Mouse (Mus musculus) heart, embryonic 13.5 days (tissue): Measurements from ENCODE around the gene Gnb1l. TPM values are rescaled to one million over a fixed set of nuclear protein-coding genes. Genes with fewer than 3 reads are reported as not detected.

ENCODE experiments used
- ATAC-seq: fragments of 200-750 bp; cut with Nextera tagmentation; 2 replicates; pipeline ENCODE4 v1.8.0; 2017; ENCODE audit warnings: moderate TSS enrichment; ENCODE audit not compliant: insufficient number of reproducible peaks, low FRiP score, low TSS enrichment; ENCODE audit errors: extremely low read depth
- H3K27ac ChIP-seq: fragments of 300-500 bp; sonication (generic); replicated peaks from 2 replicates; pipeline ENCODE4 v1.5.1; 2015; ENCODE audit warnings: moderate library complexity, mild to moderate bottlenecking, inconsistent platforms
- H3K27me3 ChIP-seq: fragments of 300-500 bp; sonication (generic); replicated peaks from 2 replicates; pipeline ENCODE4 v1.6.1; 2015; ENCODE audit warnings: mild to moderate bottlenecking, inconsistent platforms
- H3K36me3 ChIP-seq: fragments of 300-500 bp; sonication (generic); 2 replicates; pipeline ENCODE4 v1.6.1; 2015; ENCODE audit warnings: mild to moderate bottlenecking, inconsistent platforms
- H3K4me1 ChIP-seq: fragments of 300-500 bp; sonication (generic); 2 replicates; pipeline ENCODE4 v1.6.1; 2015; ENCODE audit warnings: inconsistent platforms
- H3K4me2 ChIP-seq: fragments of 300-500 bp; sonication (generic); 2 replicates; pipeline ENCODE4 v1.6.1; 2015; ENCODE audit warnings: inconsistent platforms, mild to moderate bottlenecking, moderate library complexity
- H3K4me3 ChIP-seq: fragments of 300-500 bp; sonication (generic); 2 replicates; pipeline ENCODE4 v1.5.1; 2015; ENCODE audit warnings: moderate library complexity, mild to moderate bottlenecking, inconsistent platforms
- H3K9ac ChIP-seq: fragments of 300-500 bp; sonication (generic); 2 replicates; pipeline ENCODE4 v1.6.1; 2015; ENCODE audit warnings: inconsistent platforms, mild to moderate bottlenecking, moderate library complexity
- H3K9me3 ChIP-seq: fragments of 300-500 bp; sonication (generic); 2 replicates; pipeline ENCODE4 v1.6.1; 2016; ENCODE audit warnings: inconsistent platforms
- WGBS: fragments of 180-500 bp; shearing (Covaris S2); methylation state at CpG from one replicate; pipeline ENCODE4 v1.1.7; 2015; ENCODE audit warnings: mixed read lengths; 5-methylcytosine and 5-hydroxymethylcytosine counted together
- polyA plus RNA-seq: library from polyadenylated mRNA; unstranded; fragments of >200 nt; fragmentation: Nextera tagmentation; extraction: Ambion mirVana; gene quantifications from 2 replicates; pipeline ENCODE4 v1.2.1, GENCODE M21; 2015

Gnb1l gene
- 8.7 and 9.1 TPM in 2 replicates for polyA plus RNA-seq

GRCm38 (mm10) chr16:18498558-18498990, at the start of gene Gnb1l, which contains the start of gene Rtl10:
Gene Gnb1l (plus strand): TSS chr16:18498713.
Gene Rtl10 (plus strand): TSS chr16:18498901.
- ATAC-seq = peak; percentile 88
- under 1% methylated on average over 51 of the region's 51 CpGs for WGBS
- Histone ChIP-seq H3K4me1 (peaks cover 21% of the 10 kb centered on the region), H3K4me3 (peak within 1 kb of the TSS; percentile 81), H3K36me3 (peaks cover 25% of the 10 kb centered on the region), H3K27ac (peak within 1 kb of the TSS; percentile 81), H3K27me3 (no peaks in the 10 kb centered on the region), H3K4me2 (peak within 1 kb of the TSS; percentile 93), H3K9ac (peak within 1 kb of the TSS; percentile 92), H3K9me3 (no peaks in the 10 kb centered on the region)

- Histone ChIP-seq H3K4me1 (peaks cover 9% of the 10 kb centered on the region), H3K4me3 (no peak overlapping the region), H3K9ac (no peak overlapping the region), H3K4me2 (no peak overlapping the region), H3K36me3 (peaks cover 24% of the 10 kb centered on the region), H3K27ac (no peak overlapping the region), H3K9me3 (no peaks in the 10 kb centered on the region), H3K27me3 (no peaks in the 10 kb centered on the region)
- no peak for ATAC-seq
- WGBS = 86% methylated on average over 4 of the region's 4 CpGs
Measured at GRCm38 (mm10) chr16:18449005-18449404, 49.5 kb upstream of the Gnb1l start.

- no peaks in the 10 kb centered on the region; the same call in 1 of the 2 replicates for H3K27me3 ChIP-seq
- H3K4me2 ChIP-seq = no peak overlapping the region
- no peaks in the 10 kb centered on the region for H3K9me3 ChIP-seq
- H3K4me3 ChIP-seq = no peak overlapping the region
- H3K9ac ChIP-seq = no peak overlapping the region
- no peak overlapping the region for H3K27ac ChIP-seq
- ATAC-seq = no peak
- peaks cover 9% of the 10 kb centered on the region for H3K4me1 ChIP-seq
- 61% methylated on average over 9 of the region's 9 CpGs for WGBS
- peaks cover 23% of the 10 kb centered on the region for H3K36me3 ChIP-seq
Measured at GRCm38 (mm10) chr16:18451486-18452181, 46.9 kb upstream of the Gnb1l start.

- no peak overlapping the region for H3K27ac ChIP-seq
- 86% methylated on average over 8 of the region's 8 CpGs for WGBS
- H3K4me1 ChIP-seq = peaks cover 9% of the 10 kb centered on the region
- H3K9me3 ChIP-seq = no peaks in the 10 kb centered on the region
- H3K9ac ChIP-seq = no peak overlapping the region
- no peak overlapping the region for H3K4me3 ChIP-seq
- H3K27me3 ChIP-seq = no peaks in the 10 kb centered on the region; the same call in 1 of the 2 replicates
- no peak for ATAC-seq
- peaks cover 30% of the 10 kb centered on the region for H3K36me3 ChIP-seq
- H3K4me2 ChIP-seq = no peak overlapping the region
Measured at GRCm38 (mm10) chr16:18452361-18452862, 46.1 kb upstream of the Gnb1l start.

GRCm38 (mm10) chr16:18453846-18454245, 44.7 kb upstream of the Gnb1l start:
- peaks cover 6% of the 10 kb centered on the region; the same call in 1 of the 2 replicates for H3K27me3 ChIP-seq
- 0 out of 2 replicates have a peak overlapping the region, but pooled peaks have one; percentile 16 for H3K9ac ChIP-seq
- peaks cover 39% of the 10 kb centered on the region for H3K36me3 ChIP-seq
- no peak overlapping the region for H3K4me2 ChIP-seq
- no peak overlapping the region for H3K27ac ChIP-seq
- 50% methylated on average over 5 of the region's 5 CpGs for WGBS
- ATAC-seq = no peak
- no peak overlapping the region for H3K4me3 ChIP-seq
- no peaks in the 10 kb centered on the region for H3K9me3 ChIP-seq
- peaks cover 10% of the 10 kb centered on the region for H3K4me1 ChIP-seq

- Histone ChIP-seq H3K4me2 (no peak overlapping the region), H3K36me3 (peaks cover 35% of the 10 kb centered on the region), H3K9ac (no peak overlapping the region), H3K27me3 (peaks cover 6% of the 10 kb centered on the region), H3K4me1 (peaks cover 23% of the 10 kb centered on the region), H3K9me3 (no peaks in the 10 kb centered on the region), H3K4me3 (no peak overlapping the region), H3K27ac (no peak overlapping the region)
- ATAC-seq = no peak
- WGBS = 85% methylated on average over 6 of the region's 6 CpGs
Measured at GRCm38 (mm10) chr16:18455407-18455806, 43.1 kb upstream of the Gnb1l start.

GRCm38 (mm10) chr16:18458661-18459060, 39.9 kb upstream of the Gnb1l start:
- Histone ChIP-seq H3K27ac (no peak overlapping the region), H3K9me3 (no peaks in the 10 kb centered on the region), H3K4me3 (no peak overlapping the region), H3K4me1 (peaks cover 24% of the 10 kb centered on the region), H3K4me2 (no peak overlapping the region), H3K36me3 (peaks cover 35% of the 10 kb centered on the region), H3K9ac (0 out of 2 replicates have a peak overlapping the region, but pooled peaks have one; percentile 33), H3K27me3 (peaks cover 12% of the 10 kb centered on the region)
- no peak for ATAC-seq

- ATAC-seq = no peak
- Histone ChIP-seq H3K4me1 (peaks cover 29% of the 10 kb centered on the region), H3K9me3 (no peaks in the 10 kb centered on the region), H3K4me3 (0 out of 2 replicates have a peak overlapping the region, but pooled peaks have one; percentile 4), H3K9ac (peak overlapping the region; percentile 34; the same call in 1 of the 2 replicates), H3K4me2 (peak overlapping the region; percentile 49), H3K36me3 (peaks cover 32% of the 10 kb centered on the region), H3K27me3 (peaks cover 12% of the 10 kb centered on the region), H3K27ac (peak overlapping the region; percentile 50; the same call in 1 of the 2 replicates)
- 22% methylated on average over 12 of the region's 12 CpGs for WGBS
Measured at GRCm38 (mm10) chr16:18459335-18459954, 39.1 kb upstream of the Gnb1l start.

- H3K4me1 ChIP-seq = peaks cover 29% of the 10 kb centered on the region
- WGBS = 12% methylated on average over 11 of the region's 11 CpGs
- 0 out of 2 replicates have a peak overlapping the region, but pooled peaks have one; percentile 4 for H3K4me3 ChIP-seq
Measured at GRCm38 (mm10) chr16:18459955-18460370, 38.5 kb upstream of the Gnb1l start.

GRCm38 (mm10) chr16:18460826-18461225, 37.7 kb upstream of the Gnb1l start:
- H3K4me3 ChIP-seq = no peak overlapping the region
- WGBS = 95% methylated on average over 3 of the region's 3 CpGs
- no peak overlapping the region for H3K27ac ChIP-seq

More at GRCm38 (mm10) chr16:18459955-18460370, 38.5 kb upstream of the Gnb1l start:
- ATAC-seq = no peak
- Histone ChIP-seq H3K27me3 (peaks cover 12% of the 10 kb centered on the region), H3K9me3 (no peaks in the 10 kb centered on the region), H3K4me2 (peak overlapping the region; percentile 49), H3K9ac (0 out of 2 replicates have a peak overlapping the region, but pooled peaks have one; percentile 34), H3K36me3 (peaks cover 29% of the 10 kb centered on the region), H3K27ac (peak overlapping the region; percentile 50; the same call in 1 of the 2 replicates)

GRCm38 (mm10) chr16:18462031-18462430, 36.5 kb upstream of the Gnb1l start:
- H3K9ac ChIP-seq = no peak overlapping the region
- ATAC-seq = no peak
- H3K4me1 ChIP-seq = peaks cover 29% of the 10 kb centered on the region
- H3K4me2 ChIP-seq = no peak overlapping the region
- H3K36me3 ChIP-seq = peaks cover 17% of the 10 kb centered on the region
- 75% methylated on average over 9 of the region's 9 CpGs for WGBS
- no peaks in the 10 kb centered on the region for H3K9me3 ChIP-seq
- no peak overlapping the region for H3K4me3 ChIP-seq
- H3K27me3 ChIP-seq = peaks cover 12% of the 10 kb centered on the region
- no peak overlapping the region for H3K27ac ChIP-seq

More at GRCm38 (mm10) chr16:18460826-18461225, 37.7 kb upstream of the Gnb1l start:
- ATAC-seq = no peak
- H3K9ac ChIP-seq = no peak overlapping the region
- no peaks in the 10 kb centered on the region for H3K9me3 ChIP-seq
- peaks cover 25% of the 10 kb centered on the region for H3K36me3 ChIP-seq
- peaks cover 12% of the 10 kb centered on the region for H3K27me3 ChIP-seq
- H3K4me2 ChIP-seq = no peak overlapping the region
- H3K4me1 ChIP-seq = peaks cover 29% of the 10 kb centered on the region
